Mouse (Mus musculus) small intestine, adult 2 months (tissue): ENCODE results near the gene Gabbr2. TPM values are rescaled to one million over a fixed set of nuclear protein-coding genes. Genes with fewer than 3 reads are reported as not detected.

Source experiments
- H3K27ac ChIP-seq: fragments of 200-500 bp; 2 replicates; pipeline ENCODE4 v1.5.1; 2012; ENCODE audit warnings: low read depth, low read length, control low read depth, inconsistent platforms; ENCODE audit not compliant: insufficient read depth
- H3K27me3 ChIP-seq: fragments of 200-500 bp; 2 replicates; pipeline ENCODE4 v1.6.1; 2012; ENCODE audit warnings: mild to moderate bottlenecking, moderate library complexity, low read length, inconsistent platforms; ENCODE audit not compliant: control insufficient read depth, insufficient read depth
- H3K36me3 ChIP-seq: fragments of 200-500 bp; 2 replicates; pipeline ENCODE4 v1.6.1; 2012; ENCODE audit warnings: mild to moderate bottlenecking, low read length, control low read depth, inconsistent platforms; ENCODE audit not compliant: control insufficient read depth, insufficient read depth
- H3K4me1 ChIP-seq: fragments of 200-500 bp; 2 replicates; pipeline ENCODE4 v1.6.1; 2012; ENCODE audit warnings: low read length, inconsistent platforms, mixed read lengths; ENCODE audit not compliant: control insufficient read depth, insufficient read depth, insufficient read length
- H3K4me3 ChIP-seq: fragments of 200-500 bp; 2 replicates; pipeline ENCODE4 v1.5.1; 2012; ENCODE audit warnings: low read depth, mild to moderate bottlenecking, control low read depth, inconsistent platforms, low read length, moderate library complexity
- CTCF ChIP-seq: fragments of 200-500 bp; IDR thresholded peaks from 2 replicates; pipeline ENCODE4 v1.5.1; 2012; ENCODE audit warnings: low read depth, mild to moderate bottlenecking, control low read depth, inconsistent platforms, low read length, moderate library complexity, mixed read lengths; ENCODE audit not compliant: insufficient replicate concordance, insufficient read length; ENCODE audit errors: extremely low read depth
- POLR2A ChIP-seq: fragments of 200-500 bp; IDR thresholded peaks from 2 replicates; pipeline ENCODE4 v1.6.1; 2012; ENCODE audit warnings: low read depth, mild to moderate bottlenecking, control low read depth, inconsistent platforms, low read length, moderate library complexity
- WGBS: fragments of 180-500 bp; shearing (Covaris S2); methylation state at CpG from one replicate; pipeline ENCODE4 v1.1.7; 2018; 5-methylcytosine and 5-hydroxymethylcytosine counted together
- polyA plus RNA-seq: library from polyadenylated mRNA; depleted of rRNA; stranded (reverse); fragments of >200 nt; gene quantifications from 2 replicates; pipeline ENCODE4 v1.2.3, GENCODE M21; 2012

Gene Gabbr2
- polyA plus RNA-seq, 1 experiment: 0.74 TPM

GRCm38 (mm10) chr4:46976671-46977071, 15.0 kb downstream of the Gabbr2 start:
- H3K36me3 ChIP-seq: no peaks in the 10 kb centered on the region
- WGBS: 52% methylated on average over 11 of the region's 11 CpGs
- TF ChIP-seq CTCF (no peak), POLR2A (no peak)
- H3K27ac ChIP-seq: no peak overlapping the region
- no peak overlapping the region for H3K4me3 ChIP-seq
- H3K4me1 ChIP-seq: no peaks in the 10 kb centered on the region
- H3K27me3 ChIP-seq: no peaks in the 10 kb centered on the region

GRCm38 (mm10) chr4:46973322-46973721, 18.4 kb downstream of the Gabbr2 start:
- H3K27ac ChIP-seq: no peak overlapping the region
- 36% methylated on average over 10 of the region's 10 CpGs for WGBS
- no peaks in the 10 kb centered on the region for H3K27me3 ChIP-seq
- TF ChIP-seq CTCF (no peak), POLR2A (no peak)
- no peaks in the 10 kb centered on the region for H3K4me1 ChIP-seq
- no peak overlapping the region for H3K4me3 ChIP-seq
- no peaks in the 10 kb centered on the region for H3K36me3 ChIP-seq

GRCm38 (mm10) chr4:46967981-46968380, 23.7 kb downstream of the Gabbr2 start:
- Histone ChIP-seq H3K27me3 (no peaks in the 10 kb centered on the region), H3K4me3 (no peak overlapping the region), H3K4me1 (no peaks in the 10 kb centered on the region), H3K27ac (no peak overlapping the region), H3K36me3 (no peaks in the 10 kb centered on the region)
- no peak for TF ChIP-seq POLR2A
- TF ChIP-seq CTCF: no peak
- 41% methylated on average over 10 of the region's 10 CpGs for WGBS

- Histone ChIP-seq H3K27ac (no peak overlapping the region), H3K27me3 (no peaks in the 10 kb centered on the region), H3K4me3 (no peak overlapping the region), H3K4me1 (no peaks in the 10 kb centered on the region), H3K36me3 (no peaks in the 10 kb centered on the region)
- TF ChIP-seq POLR2A (no peak), CTCF (no peak)
Measured at GRCm38 (mm10) chr4:46966551-46966950, 25.1 kb downstream of the Gabbr2 start.

- WGBS: 70% methylated on average over 2 of the region's 2 CpGs
- no peak for TF ChIP-seq CTCF
- TF ChIP-seq POLR2A: no peak
- H3K4me3 ChIP-seq: no peak overlapping the region
- peaks cover 3% of the 10 kb centered on the region; the same call in 1 of the 2 replicates for H3K4me1 ChIP-seq
- no peaks in the 10 kb centered on the region for H3K27me3 ChIP-seq
- no peak overlapping the region for H3K27ac ChIP-seq
- H3K36me3 ChIP-seq: no peaks in the 10 kb centered on the region
Measured at GRCm38 (mm10) chr4:46961403-46961802, 30.3 kb downstream of the Gabbr2 start.

GRCm38 (mm10) chr4:46960208-46960607, 31.5 kb downstream of the Gabbr2 start:
- no peak for TF ChIP-seq POLR2A
- no peak for TF ChIP-seq CTCF
- H3K27me3 ChIP-seq: no peaks in the 10 kb centered on the region
- no peak overlapping the region for H3K27ac ChIP-seq
- WGBS: 84% methylated on average over 10 of the region's 10 CpGs
- H3K4me1 ChIP-seq: peaks cover 3% of the 10 kb centered on the region; the same call in 1 of the 2 replicates
- no peaks in the 10 kb centered on the region for H3K36me3 ChIP-seq
- no peak overlapping the region for H3K4me3 ChIP-seq

GRCm38 (mm10) chr4:46959776-46960175, 31.9 kb downstream of the Gabbr2 start:
- 43% methylated on average over 6 of the region's 6 CpGs for WGBS
- no peaks in the 10 kb centered on the region for H3K27me3 ChIP-seq

GRCm38 (mm10) chr4:46957955-46958354, 33.7 kb downstream of the Gabbr2 start:
- TF ChIP-seq POLR2A (no peak), CTCF (no peak)
- WGBS: 88% methylated on average over 7 of the region's 7 CpGs
- H3K36me3 ChIP-seq: no peaks in the 10 kb centered on the region
- H3K27ac ChIP-seq: no peak overlapping the region
- peaks cover 3% of the 10 kb centered on the region; the same call in 1 of the 2 replicates for H3K4me1 ChIP-seq
- no peaks in the 10 kb centered on the region for H3K27me3 ChIP-seq
- no peak overlapping the region for H3K4me3 ChIP-seq

More at GRCm38 (mm10) chr4:46959776-46960175, 31.9 kb downstream of the Gabbr2 start:
- TF ChIP-seq CTCF: no peak
- peaks cover 3% of the 10 kb centered on the region; the same call in 1 of the 2 replicates for H3K4me1 ChIP-seq
- no peaks in the 10 kb centered on the region for H3K36me3 ChIP-seq
- no peak overlapping the region for H3K4me3 ChIP-seq
- no peak overlapping the region for H3K27ac ChIP-seq
